Mouse (Mus musculus) cerebellum, postnatal 4 days (tissue): ENCODE data around the gene Naaladl1.
"Not testable (repeated sequence)": the region's sequence is repeated elsewhere in the genome, so short reads cannot be mapped to it uniquely, and the experiment has no call there.

Experiments used
- DNase-seq, 2 experiments: peaks; one replicate each; pipeline ENCODE4 v3.0.0; 2022; ENCODE audit warnings: low spot score in 2 of 2, mixed read lengths in 1 of 2

Gene Naaladl1

GRCm38 (mm10) chr19:6127760-6128341 lies 22.3 kb downstream of the Naaladl1 start, which contains the start of gene Snx15:
Snx15 (minus strand) TSS chr19:6128304.
- DNase-seq = peak; percentile 74 to 87

- DNase-seq = not testable (repeated sequence)
Measured at GRCm38 (mm10) chr19:6130414-6131128, 25.0 kb downstream of the Naaladl1 start.

GRCm38 (mm10) chr19:6132171-6132827 lies 26.7 kb downstream of the Naaladl1 start:
- no peak for DNase-seq

GRCm38 (mm10) chr19:6133197-6133596 lies 27.6 kb downstream of the Naaladl1 start:
- DNase-seq = not testable (repeated sequence)

GRCm38 (mm10) chr19:6136397-6136796 lies 30.8 kb downstream of the Naaladl1 start:
- no peak for DNase-seq

GRCm38 (mm10) chr19:6139701-6140100 lies 34.1 kb downstream of the Naaladl1 start:
- DNase-seq = no peak

GRCm38 (mm10) chr19:6140374-6140677 lies 34.7 kb downstream of the Naaladl1 start:
- DNase-seq = no peak

GRCm38 (mm10) chr19:6140678-6141393 lies 35.3 kb downstream of the Naaladl1 start, which contains the start of gene Batf2:
Batf2 (plus strand) TSS chr19:6140983.
- peak; percentile 83 to 92 for DNase-seq

GRCm38 (mm10) chr19:6141394-6141749 lies 35.8 kb downstream of the Naaladl1 start, which contains the start of gene Arl2:
Arl2 (minus strand) TSS chr19:6141548.
- peak; percentile 53 to 79 for DNase-seq

GRCm38 (mm10) chr19:6144842-6145241 lies 39.3 kb downstream of the Naaladl1 start:
- no peak for DNase-seq

- no peak for DNase-seq
Measured at GRCm38 (mm10) chr19:6155174-6155573, 49.6 kb downstream of the Naaladl1 start.

- no peak for DNase-seq
Measured at GRCm38 (mm10) chr19:6156372-6156771, 50.8 kb downstream of the Naaladl1 start.

- no peak for DNase-seq
Measured at GRCm38 (mm10) chr19:6157220-6157619, 51.6 kb downstream of the Naaladl1 start.

- DNase-seq = no peak
Measured at GRCm38 (mm10) chr19:6163872-6164547, 58.4 kb downstream of the Naaladl1 start.
